25 mouse cellular contexts compared by ENCODE assay signal in genomic region chr3:19888405-19888804, GRCm38 (mm10).
DNase-seq lines count a peak whose midpoint lies in the region; ATAC-seq and TF ChIP-seq lines count a peak whose summit lies in the region.
"Had no signal": no experiment of that assay in that cellular context is flagged by ENCODE, and none has a peak within 500 bp of the region (broad histone marks: within the 10 kb centered on the region; RNA-seq: fewer than 3 reads in every experiment).

No protein-coding gene starts in this region.

- H3K27me3 ChIP-seq in forebrain, postnatal 0 days (ENCODE audit: insufficient read depth, low read length): no peaks in the 10 kb centered on the region
- no peaks in the 10 kb centered on the region for H3K27me3 ChIP-seq in forebrain, embryonic 13.5 days
- peaks cover 34% of the 10 kb centered on the region for H3K27me3 ChIP-seq in Patski
- H3K27me3 ChIP-seq: hindbrain, embryonic 13.5 days; neural tube, embryonic 12.5 days had no signal

- no peak overlapping the region for H3K4me3 ChIP-seq in forebrain, postnatal 0 days (ENCODE audit: low read depth, low read length)
- H3K4me3 ChIP-seq in forebrain, embryonic 13.5 days: no peak overlapping the region
- no peak overlapping the region for H3K4me3 ChIP-seq in layer of hippocampus, adult 2 months
- H3K4me3 ChIP-seq: forebrain, embryonic 10.5 days; hindbrain, embryonic 13.5 days; midbrain, embryonic 10.5 days; neural tube, embryonic 12.5 days had no signal

- DNase-seq in forebrain, postnatal 0 days: no peak
- DNase-seq in layer of hippocampus, adult 2 months (ENCODE audit: low spot score in 2 of 2): no peak
- no peak for DNase-seq in layer of hippocampus, adult 18-20 months (ENCODE audit: low spot score in 2 of 2)
- DNase-seq in 3T3-L1 (ENCODE audit: low read depth, low spot score): peak; percentile 57
- DNase-seq in Patski (ENCODE audit: low read depth, low spot score): no peak
- DNase-seq in cerebellum, adult 11-12 months: no peak
- DNase-seq in urinary bladder, postnatal 25 days (ENCODE audit: low spot score): no peak
- DNase-seq: adrenal gland, postnatal 10 days; cerebellum, adult 18-20 months; cerebellum, postnatal 36 days; gastrocnemius, postnatal 36 days; heart, postnatal 14 days; layer of hippocampus, postnatal 36 days; left cerebral cortex, postnatal 4 days; liver; lung, adult 18-20 months; thymus, postnatal 36 days had no signal

- CTCF ChIA-PET in Patski (lab: Charles Lee): interaction anchor here (1.0 to 2.2 kb wide), 4 partner anchors 9 to 366 kb away, joined by 3 to 5 read pairs (median 3); partner anchors contain the start of gene 1700064H15Rik

- TF ChIP-seq CTCF in forebrain, postnatal 0 days (IDR thresholded peaks at IDR 0.05; ENCODE audit: low read depth): peak; percentile 45
- peak; percentile 70 for TF ChIP-seq CTCF in layer of hippocampus, adult 2 months (conservative IDR thresholded peaks at IDR 0.05)
- peak; percentile 53 for TF ChIP-seq CTCF in Patski (IDR thresholded peaks at IDR 0.05)

- H3K4me2 ChIP-seq in forebrain, postnatal 0 days (ENCODE audit: low read depth): no peak overlapping the region
- H3K4me2 ChIP-seq in forebrain, embryonic 13.5 days: no peak overlapping the region
- H3K4me2 ChIP-seq: heart, embryonic 11.5 days; hindbrain, embryonic 13.5 days; neural tube, embryonic 12.5 days had no signal

- POLR2A ChIA-PET in Patski (lab: Charles Lee): interaction anchor here (0.5 kb wide), 1 partner anchor 338 kb away, joined by 3 read pairs; no protein-coding TSS in a partner anchor

- in situ Hi-C loops in Patski (cut with MboI; ENCODE audit: low pct_unique_long_range_greater_than_20kb): no loop called here

- no peak overlapping the region for H3K9ac ChIP-seq in forebrain, postnatal 0 days
- H3K9ac ChIP-seq in forebrain, embryonic 13.5 days: no peak overlapping the region
- H3K9ac ChIP-seq: hindbrain, embryonic 13.5 days; neural tube, embryonic 12.5 days had no signal

- no peak for ATAC-seq in forebrain, postnatal 0 days
- ATAC-seq in forebrain, embryonic 13.5 days: no peak
- ATAC-seq in Patski: peak; percentile 54
- ATAC-seq: activated CD4-positive, CD25-positive, alpha-beta regulatory T cell, adult 4 months had no signal

- H3K9me3 ChIP-seq in forebrain, postnatal 0 days (ENCODE audit: low read length): no peaks in the 10 kb centered on the region
- no peaks in the 10 kb centered on the region for H3K9me3 ChIP-seq in forebrain, embryonic 13.5 days (replicated peaks)
- H3K9me3 ChIP-seq: forebrain, embryonic 10.5 days; hindbrain, embryonic 13.5 days; midbrain, embryonic 10.5 days; neural tube, embryonic 12.5 days had no signal

- no peaks in the 10 kb centered on the region for H3K36me3 ChIP-seq in forebrain, postnatal 0 days (ENCODE audit: insufficient read depth)
- H3K36me3 ChIP-seq in forebrain, embryonic 13.5 days (ENCODE audit: poor library complexity, severe bottlenecking): no peaks in the 10 kb centered on the region
- H3K36me3 ChIP-seq: forebrain, embryonic 10.5 days; hindbrain, embryonic 13.5 days; midbrain, embryonic 10.5 days; neural tube, embryonic 12.5 days had no signal

- no peak overlapping the region for H3K27ac ChIP-seq in forebrain, postnatal 0 days (ENCODE audit: low read depth, low read length)
- no peak overlapping the region for H3K27ac ChIP-seq in forebrain, embryonic 13.5 days
- H3K27ac ChIP-seq in layer of hippocampus, adult 2 months: no peak overlapping the region
- H3K27ac ChIP-seq: forebrain, embryonic 10.5 days; hindbrain, embryonic 13.5 days; macrophage; midbrain, embryonic 10.5 days; neural tube, embryonic 12.5 days had no signal

- no peaks in the 10 kb centered on the region for H3K4me1 ChIP-seq in forebrain, postnatal 0 days (ENCODE audit: insufficient read depth)
- H3K4me1 ChIP-seq in forebrain, embryonic 13.5 days: no peaks in the 10 kb centered on the region
- H3K4me1 ChIP-seq: forebrain, embryonic 10.5 days; hindbrain, embryonic 13.5 days; midbrain, embryonic 10.5 days; neural tube, embryonic 12.5 days had no signal
